20 mouse cellular contexts compared by ENCODE assay signal in genomic region chr10:53691263-53691662, GRCm38 (mm10). TPM values are rescaled to one million over a fixed set of nuclear protein-coding genes. Genes with fewer than 3 reads are reported as not detected.
"Had no signal": no experiment of that assay in that cellular context is flagged by ENCODE, and none has a peak within 500 bp of the region (broad histone marks: within the 10 kb centered on the region; RNA-seq: fewer than 3 reads in every experiment).

No protein-coding gene starts in this region.

- H3K4me1 ChIP-seq: midbrain, embryonic 10.5 days; midbrain, embryonic 13.5 days; stomach, embryonic 15.5 days had no signal

- H3K27ac ChIP-seq: liver, embryonic 14.5 days; midbrain, embryonic 10.5 days; midbrain, embryonic 13.5 days; neural tube, embryonic 13.5 days; neural tube, embryonic 15.5 days; stomach, embryonic 15.5 days; stomach, postnatal 0 days had no signal

- H3K27me3 ChIP-seq: midbrain, embryonic 13.5 days; neural tube, embryonic 13.5 days; neural tube, embryonic 15.5 days; stomach, embryonic 15.5 days had no signal

- H3K4me2 ChIP-seq: lung, embryonic 14.5 days; midbrain, embryonic 13.5 days; neural tube, embryonic 13.5 days; neural tube, embryonic 15.5 days; stomach, embryonic 15.5 days had no signal

- H3K36me3 ChIP-seq: midbrain, embryonic 10.5 days; midbrain, embryonic 13.5 days; neural tube, embryonic 15.5 days; stomach, embryonic 15.5 days had no signal

- H3K9me3 ChIP-seq: midbrain, embryonic 10.5 days; midbrain, embryonic 13.5 days; neural tube, embryonic 15.5 days; stomach, embryonic 15.5 days had no signal

- H3K4me3 ChIP-seq: midbrain, embryonic 10.5 days; midbrain, embryonic 13.5 days; myocyte; neural tube, embryonic 13.5 days; neural tube, embryonic 15.5 days; stomach, embryonic 15.5 days had no signal

- H3K9ac ChIP-seq: liver, embryonic 14.5 days; lung, embryonic 14.5 days; midbrain, embryonic 13.5 days; neural tube, embryonic 13.5 days; neural tube, embryonic 15.5 days; stomach, embryonic 15.5 days had no signal

- DNase-seq: lung, adult 18-20 months; lung, embryonic 14.5 days; lung, postnatal 10 days; lung, postnatal 4 days; retina, postnatal 1 day; right cerebral cortex, adult 18-20 months; right cerebral cortex, postnatal 25 days; right cerebral cortex, postnatal 4 days; thymus, adult 2 months; thymus, postnatal 25 days; thymus, postnatal 4 days had no signal

- ATAC-seq: midbrain, embryonic 13.5 days; midbrain, embryonic 16.5 days had no signal

RNA-seq across cellular contexts. Expression of gene Fam184a, which starts 59.7 kb away (rescaled TPM):
- polyA plus RNA-seq: myocyte had no signal
